Mouse (Mus musculus) CD4-positive, CD25-positive, alpha-beta regulatory T cell, adult 9 weeks (primary cell): Measurements from ENCODE around the gene Mdfic. TPM values are rescaled to one million over a fixed set of nuclear protein-coding genes. Genes with fewer than 3 reads are reported as not detected.

Experiments used
- polyA plus RNA-seq: library from polyadenylated mRNA; unstranded; fragments of 100-300 nt; shearing (Covaris generic); gene quantifications from one replicate; pipeline ENCODE4 v1.2.1, GENCODE M21; 2017

Mdfic gene
- 16.6 TPM for polyA plus RNA-seq

DNA sequence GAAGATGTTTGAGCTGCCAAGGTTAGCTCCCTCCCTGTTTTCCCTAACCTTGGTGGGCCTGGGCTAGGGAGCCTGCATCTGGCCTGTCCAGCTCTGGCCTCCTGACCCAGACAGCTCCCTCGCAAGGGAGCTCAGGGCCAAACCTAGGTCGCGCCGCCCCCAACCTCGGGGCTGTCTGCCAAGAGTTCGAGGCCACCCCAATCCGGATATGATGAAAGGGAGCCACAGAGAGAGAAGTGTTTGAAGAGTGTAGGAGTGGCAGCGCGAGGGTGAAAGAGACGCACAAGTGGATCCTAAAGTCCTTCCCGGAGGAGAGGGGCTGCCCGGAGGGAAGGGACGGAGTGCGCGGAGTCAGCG is at the start of gene Mdfic:
Gene Mdfic, plus strand, starts transcription at position 201 of the 357 bp plus-strand sequence.

